Comparison of ENCODE assay signal across 17 mouse cellular contexts in genomic region chr13:99931502-99931901, GRCm38 (mm10). TPM values are rescaled to one million over a fixed set of nuclear protein-coding genes. Genes with fewer than 3 reads are reported as not detected.
"Had no signal": no experiment of that assay in that cellular context is flagged by ENCODE, and none has a peak within 500 bp of the region (broad histone marks: within the 10 kb centered on the region; RNA-seq: fewer than 3 reads in every experiment).

No protein-coding gene starts in this region.

- H3K4me3 ChIP-seq: neural tube, embryonic 13.5 days; neural tube, embryonic 15.5 days; stomach, embryonic 15.5 days had no signal

- H3K27ac ChIP-seq: neural tube, embryonic 13.5 days; neural tube, embryonic 15.5 days; stomach, embryonic 15.5 days; stomach, postnatal 0 days had no signal

- DNase-seq: retina, postnatal 1 day; right cerebral cortex, adult 18-20 months; right cerebral cortex, postnatal 14 days; right cerebral cortex, postnatal 25 days; right cerebral cortex, postnatal 4 days; spleen, adult 18-20 months; thymus, adult 18-20 months; thymus, adult 2 months; thymus, postnatal 14 days; thymus, postnatal 25 days; thymus, postnatal 36 days; thymus, postnatal 4 days had no signal

RNA-seq across cellular contexts. Expression of gene Cartpt, which starts 30.6 kb away (rescaled TPM):
- total RNA-seq: neutrophil, adult 5-6 weeks had no signal
